Mouse (Mus musculus): ENCODE measurements around the gene Bbc3.

DNA sequence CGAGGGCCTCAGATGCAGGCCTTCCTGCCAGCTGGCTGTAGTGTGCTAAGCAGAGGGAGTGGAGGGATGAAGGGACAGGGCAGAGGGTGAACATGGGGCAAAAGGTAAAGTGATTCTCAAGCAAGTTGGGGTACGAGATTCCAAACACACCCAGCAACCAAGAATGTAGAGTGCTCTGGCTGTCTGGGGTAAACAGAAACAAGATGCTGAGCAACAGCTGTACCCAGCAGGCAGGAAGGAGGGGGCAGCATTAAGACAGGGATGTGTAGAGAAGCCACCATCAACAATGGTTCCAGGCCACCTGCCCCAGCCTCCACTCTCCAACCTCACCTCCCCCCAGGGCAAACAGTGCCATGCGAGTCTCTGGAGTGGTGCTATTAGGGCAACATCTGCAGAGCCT, 21.0 kb downstream of the Bbc3 start:
- TF ChIP-seq POLR2A (IDR thresholded peaks at IDR 0.05; ENCODE audit: low read depth, low read length) (no peak), CTCF (IDR thresholded peaks at IDR 0.05; ENCODE audit: extremely low read depth, insufficient read length, insufficient replicate concordance, low read depth, low read length) (no peak)

Data from small intestine, adult 2 months (tissue).